Mouse (Mus musculus): ENCODE data around the gene Psma1. TPM values are rescaled to one million over a fixed set of nuclear protein-coding genes. Genes with fewer than 3 reads are reported as not detected.

Gene Psma1
- polyA plus RNA-seq, 1 experiment from 2014 or later = 486 TPM

GRCm38 (mm10) chr7:114290078-114290506 is 14.2 kb upstream of the Psma1 start:
- DNase-seq (ENCODE audit: low spot score) = no peak
- Histone ChIP-seq H3K4me3 (ENCODE audit: low read depth, low read length) (no peak overlapping the region), H3K4me1 (ENCODE audit: control insufficient read depth, insufficient read depth, low read length) (0 out of 2 replicates have a peak, but pooled peaks cover 2% of the 10 kb centered on the region), H3K9me3 (ENCODE audit: control insufficient read depth, low read length) (no peaks in the 10 kb centered on the region), H3K9ac (ENCODE audit: low read length) (no peak overlapping the region), H3K27ac (replicated peaks; ENCODE audit: low read depth, low read length) (no peak overlapping the region), H3K36me3 (ENCODE audit: control insufficient read depth, insufficient read depth, low read length) (no peaks in the 10 kb centered on the region), H3K4me2 (ENCODE audit: low read depth, severe bottlenecking) (no peak overlapping the region), H3K27me3 (ENCODE audit: control insufficient read depth, insufficient read depth, low read length) (no peaks in the 10 kb centered on the region)
- WGBS = 63% methylated on average over 5 of the region's 5 CpGs
- ATAC-seq (ENCODE audit: insufficient number of reproducible peaks, low FRiP score, low TSS enrichment, low read depth) = no peak

GRCm38 (mm10) chr7:114284296-114284910 is 8.5 kb upstream of the Psma1 start:
- WGBS = 94% methylated on average over 14 of the region's 14 CpGs
- no peak for ATAC-seq (ENCODE audit: insufficient number of reproducible peaks, low FRiP score, low TSS enrichment, low read depth)
- no peak overlapping the region for H3K9ac ChIP-seq (ENCODE audit: low read length)
- H3K4me3 ChIP-seq (ENCODE audit: low read depth, low read length) = no peak overlapping the region
- no peaks in the 10 kb centered on the region for H3K27me3 ChIP-seq (ENCODE audit: control insufficient read depth, insufficient read depth, low read length)
- H3K36me3 ChIP-seq (ENCODE audit: control insufficient read depth, insufficient read depth, low read length) = no peaks in the 10 kb centered on the region
- DNase-seq (ENCODE audit: low spot score) = no peak
- H3K4me2 ChIP-seq (ENCODE audit: low read depth, severe bottlenecking) = no peak overlapping the region
- no peaks in the 10 kb centered on the region for H3K4me1 ChIP-seq (ENCODE audit: control insufficient read depth, insufficient read depth, low read length)
- no peak overlapping the region for H3K27ac ChIP-seq (replicated peaks; ENCODE audit: low read depth, low read length)
- no peaks in the 10 kb centered on the region for H3K9me3 ChIP-seq (ENCODE audit: control insufficient read depth, low read length)

GRCm38 (mm10) chr7:114283006-114283405 is 7.1 kb upstream of the Psma1 start:
- no peak for ATAC-seq (ENCODE audit: insufficient number of reproducible peaks, low FRiP score, low TSS enrichment, low read depth)
- no peaks in the 10 kb centered on the region for H3K27me3 ChIP-seq (ENCODE audit: control insufficient read depth, insufficient read depth, low read length)
- H3K36me3 ChIP-seq (ENCODE audit: control insufficient read depth, insufficient read depth, low read length) = no peaks in the 10 kb centered on the region
- H3K9ac ChIP-seq (ENCODE audit: low read length) = no peak overlapping the region
- WGBS = 78% methylated on average over 9 of the region's 9 CpGs
- H3K9me3 ChIP-seq (ENCODE audit: control insufficient read depth, low read length) = no peaks in the 10 kb centered on the region
- no peak overlapping the region for H3K4me3 ChIP-seq (ENCODE audit: low read depth, low read length)
- no peak overlapping the region for H3K27ac ChIP-seq (replicated peaks; ENCODE audit: low read depth, low read length)
- H3K4me1 ChIP-seq (ENCODE audit: control insufficient read depth, insufficient read depth, low read length) = no peaks in the 10 kb centered on the region
- H3K4me2 ChIP-seq (ENCODE audit: low read depth, severe bottlenecking) = no peak overlapping the region
- no peak for DNase-seq (ENCODE audit: low spot score)

- H3K9ac ChIP-seq (ENCODE audit: low read length) = no peak overlapping the region
- ATAC-seq (ENCODE audit: insufficient number of reproducible peaks, low FRiP score, low TSS enrichment, low read depth) (no peak), DNase-seq (ENCODE audit: low spot score) (no peak)
- H3K9me3 ChIP-seq (ENCODE audit: control insufficient read depth, low read length) = no peaks in the 10 kb centered on the region
- no peak overlapping the region for H3K4me2 ChIP-seq (ENCODE audit: low read depth, severe bottlenecking)
- no peaks in the 10 kb centered on the region for H3K36me3 ChIP-seq (ENCODE audit: control insufficient read depth, insufficient read depth, low read length)
- H3K4me3 ChIP-seq (ENCODE audit: low read depth, low read length) = no peak overlapping the region
- H3K27me3 ChIP-seq (ENCODE audit: control insufficient read depth, insufficient read depth, low read length) = no peaks in the 10 kb centered on the region
- H3K4me1 ChIP-seq (ENCODE audit: control insufficient read depth, insufficient read depth, low read length) = no peaks in the 10 kb centered on the region
- WGBS = 58% methylated on average over 3 of the region's 3 CpGs
- H3K27ac ChIP-seq (replicated peaks; ENCODE audit: low read depth, low read length) = no peak overlapping the region
Measured at GRCm38 (mm10) chr7:114281671-114282070, 5.8 kb upstream of the Psma1 start.

- Histone ChIP-seq H3K9ac (ENCODE audit: low read length) (peak overlapping the region; percentile 72), H3K9me3 (ENCODE audit: control insufficient read depth, low read length) (no peaks in the 10 kb centered on the region), H3K4me2 (ENCODE audit: low read depth, severe bottlenecking) (peak overlapping the region; percentile 64), H3K4me3 (ENCODE audit: low read depth, low read length) (peak overlapping the region; percentile 71), H3K27ac (replicated peaks; ENCODE audit: low read depth, low read length) (no peak overlapping the region), H3K27me3 (ENCODE audit: control insufficient read depth, insufficient read depth, low read length) (no peaks in the 10 kb centered on the region), H3K4me1 (ENCODE audit: control insufficient read depth, insufficient read depth, low read length) (no peaks in the 10 kb centered on the region), H3K36me3 (ENCODE audit: control insufficient read depth, insufficient read depth, low read length) (no peaks in the 10 kb centered on the region; the same call in 1 of the 2 replicates)
- ATAC-seq (ENCODE audit: insufficient number of reproducible peaks, low FRiP score, low TSS enrichment, low read depth) = no peak; the same call in none of the 2 replicates
- no peak for DNase-seq (ENCODE audit: low spot score)
- 2% methylated on average over 24 of the region's 24 CpGs for WGBS
Measured at GRCm38 (mm10) chr7:114275372-114276004, 430 bp downstream of the Psma1 start.

- no peak for ATAC-seq (ENCODE audit: insufficient number of reproducible peaks, low FRiP score, low TSS enrichment, low read depth)
Measured at GRCm38 (mm10) chr7:114268446-114268845, 7.5 kb downstream of the Psma1 start.

GRCm38 (mm10) chr7:114253885-114254833 is 21.8 kb downstream of the Psma1 start, which contains the start of gene Copb1:
Gene Copb1 (minus strand): TSS chr7:114254711.
- WGBS = 2% methylated on average over 75 of the region's 75 CpGs
- Histone ChIP-seq H3K4me1 (ENCODE audit: control insufficient read depth, insufficient read depth, low read length) (no peaks in the 10 kb centered on the region), H3K4me2 (ENCODE audit: low read depth, severe bottlenecking) (peak within 1 kb of the TSS; percentile 58), H3K27ac (replicated peaks; ENCODE audit: low read depth, low read length) (0 out of 2 replicates have a peak within 1 kb of the TSS, but pooled peaks have one; percentile 42), H3K36me3 (ENCODE audit: control insufficient read depth, insufficient read depth, low read length) (peaks cover 11% of the 10 kb centered on the region), H3K9me3 (ENCODE audit: control insufficient read depth, low read length) (no peaks in the 10 kb centered on the region), H3K9ac (ENCODE audit: low read length) (peak within 1 kb of the TSS; percentile 95), H3K27me3 (ENCODE audit: control insufficient read depth, insufficient read depth, low read length) (no peaks in the 10 kb centered on the region), H3K4me3 (ENCODE audit: low read depth, low read length) (peak within 1 kb of the TSS; percentile 96)
- ATAC-seq (ENCODE audit: insufficient number of reproducible peaks, low FRiP score, low TSS enrichment, low read depth) (peak; percentile 97), DNase-seq (ENCODE audit: low spot score) (peak; percentile 94)

More at GRCm38 (mm10) chr7:114268446-114268845, 7.5 kb downstream of the Psma1 start:
- Histone ChIP-seq H3K36me3 (ENCODE audit: control insufficient read depth, insufficient read depth, low read length) (peaks cover 38% of the 10 kb centered on the region), H3K4me3 (ENCODE audit: low read depth, low read length) (no peak overlapping the region), H3K9ac (ENCODE audit: low read length) (no peak overlapping the region), H3K9me3 (ENCODE audit: control insufficient read depth, low read length) (no peaks in the 10 kb centered on the region; the same call in 1 of the 2 replicates), H3K4me2 (ENCODE audit: low read depth, severe bottlenecking) (no peak overlapping the region), H3K4me1 (ENCODE audit: control insufficient read depth, insufficient read depth, low read length) (no peaks in the 10 kb centered on the region), H3K27me3 (ENCODE audit: control insufficient read depth, insufficient read depth, low read length) (no peaks in the 10 kb centered on the region), H3K27ac (replicated peaks; ENCODE audit: low read depth, low read length) (no peak overlapping the region)
- 94% methylated on average over 5 of the region's 5 CpGs for whole genome bisulfite sequencing
- no peak for DNase-seq (ENCODE audit: low spot score)

- no peak for ATAC-seq (ENCODE audit: insufficient number of reproducible peaks, low FRiP score, low TSS enrichment, low read depth)
- Histone ChIP-seq H3K36me3 (ENCODE audit: control insufficient read depth, insufficient read depth, low read length) (peaks cover 19% of the 10 kb centered on the region), H3K27ac (replicated peaks; ENCODE audit: low read depth, low read length) (no peak overlapping the region), H3K9ac (ENCODE audit: low read length) (no peak overlapping the region), H3K4me3 (ENCODE audit: low read depth, low read length) (no peak overlapping the region), H3K9me3 (ENCODE audit: control insufficient read depth, low read length) (no peaks in the 10 kb centered on the region), H3K27me3 (ENCODE audit: control insufficient read depth, insufficient read depth, low read length) (no peaks in the 10 kb centered on the region), H3K4me2 (ENCODE audit: low read depth, severe bottlenecking) (no peak overlapping the region), H3K4me1 (ENCODE audit: control insufficient read depth, insufficient read depth, low read length) (no peaks in the 10 kb centered on the region)
- no peak for DNase-seq (ENCODE audit: low spot score)
- 92% methylated on average over 3 of the region's 3 CpGs for WGBS
Measured at GRCm38 (mm10) chr7:114251684-114252083, 24.2 kb downstream of the Psma1 start.
